Mouse (Mus musculus) neural tube, embryonic 15.5 days (tissue): ENCODE data around the gene Mreg. TPM values are rescaled to one million over a fixed set of nuclear protein-coding genes. Genes with fewer than 3 reads are reported as not detected.
A peak's percentile ranks its signal among the peaks of the same experiment; 100 is the strongest.

Experiments
- ATAC-seq: fragments of 200-750 bp; cut with Nextera tagmentation; 2 replicates; pipeline ENCODE4 v1.8.0; 2017; ENCODE audit warnings: mild to moderate bottlenecking, moderate TSS enrichment, moderate library complexity; ENCODE audit not compliant: low FRiP score
- H3K27ac ChIP-seq: fragments of 300-500 bp; sonication (generic); replicated peaks from 2 replicates; pipeline ENCODE4 v1.5.1; 2015; ENCODE audit warnings: mild to moderate bottlenecking, inconsistent platforms
- H3K27me3 ChIP-seq: fragments of 300-500 bp; sonication (generic); replicated peaks from 2 replicates; pipeline ENCODE4 v1.6.1; 2015; ENCODE audit warnings: inconsistent platforms
- H3K36me3 ChIP-seq: fragments of 300-500 bp; sonication (generic); 2 replicates; pipeline ENCODE4 v1.6.1; 2015; ENCODE audit warnings: inconsistent platforms
- H3K4me1 ChIP-seq: fragments of 300-500 bp; sonication (generic); 2 replicates; pipeline ENCODE4 v1.6.1; 2015; ENCODE audit warnings: inconsistent platforms
- H3K4me2 ChIP-seq: fragments of 300-500 bp; sonication (generic); 2 replicates; pipeline ENCODE4 v1.6.1; 2015; ENCODE audit warnings: inconsistent platforms, mild to moderate bottlenecking, moderate library complexity
- H3K4me3 ChIP-seq: fragments of 300-500 bp; sonication (generic); replicated peaks from 2 replicates; pipeline ENCODE4 v1.5.1; 2015; ENCODE audit warnings: mild to moderate bottlenecking, inconsistent platforms
- H3K9ac ChIP-seq: fragments of 300-500 bp; sonication (generic); replicated peaks from 2 replicates; pipeline ENCODE4 v1.6.1; 2015; ENCODE audit warnings: mild to moderate bottlenecking, inconsistent platforms
- H3K9me3 ChIP-seq: fragments of 300-500 bp; sonication (generic); replicated peaks from 2 replicates; pipeline ENCODE4 v1.6.1; 2016; ENCODE audit warnings: inconsistent platforms
- WGBS: fragments of 180-500 bp; shearing (Covaris S2); methylation state at CpG from one replicate; pipeline ENCODE4 v1.1.7; 2015; ENCODE audit warnings: mixed read lengths; 5-methylcytosine and 5-hydroxymethylcytosine counted together
- polyA plus RNA-seq: library from polyadenylated mRNA; unstranded; fragments of >200 nt; fragmentation: Nextera tagmentation; extraction: Ambion mirVana; gene quantifications from 2 replicates; pipeline ENCODE4 v1.2.1, GENCODE M21; 2015

Mreg gene
- polyA plus RNA-seq, 1 experiment from 2014 or later, result 2.9 TPM

DNA sequence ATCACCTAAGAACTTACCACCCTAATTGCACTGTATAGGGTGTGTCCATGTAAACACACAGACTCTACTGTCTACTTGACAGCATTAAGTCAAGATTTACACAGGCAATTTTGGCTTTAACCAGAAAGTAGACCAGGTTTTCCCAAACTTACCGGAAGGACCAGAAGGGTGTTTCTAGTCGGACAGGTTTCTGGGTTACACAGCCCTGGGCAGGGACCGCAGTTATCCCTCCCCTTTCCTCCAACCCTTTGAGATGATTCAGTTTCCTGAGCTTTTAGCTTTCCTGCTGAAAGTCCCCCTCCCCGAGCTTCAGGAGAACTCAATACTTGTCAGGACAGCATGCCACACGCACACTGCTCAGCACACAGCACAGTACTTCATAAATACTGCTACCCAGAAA lies 26.0 kb downstream of the Mreg start:
- peaks cover 18% of the 10 kb centered on the region for H3K4me1 ChIP-seq
- WGBS, result 92% methylated on average over 5 of the region's 5 CpGs
- ATAC-seq, result no peak
- H3K9me3 ChIP-seq, result no peaks in the 10 kb centered on the region
- H3K4me2 ChIP-seq, result no peak overlapping the region
- H3K27me3 ChIP-seq, result no peaks in the 10 kb centered on the region
- no peak overlapping the region for H3K4me3 ChIP-seq
- no peaks in the 10 kb centered on the region for H3K36me3 ChIP-seq
- H3K9ac ChIP-seq, result no peak overlapping the region
- H3K27ac ChIP-seq, result no peak overlapping the region

DNA sequence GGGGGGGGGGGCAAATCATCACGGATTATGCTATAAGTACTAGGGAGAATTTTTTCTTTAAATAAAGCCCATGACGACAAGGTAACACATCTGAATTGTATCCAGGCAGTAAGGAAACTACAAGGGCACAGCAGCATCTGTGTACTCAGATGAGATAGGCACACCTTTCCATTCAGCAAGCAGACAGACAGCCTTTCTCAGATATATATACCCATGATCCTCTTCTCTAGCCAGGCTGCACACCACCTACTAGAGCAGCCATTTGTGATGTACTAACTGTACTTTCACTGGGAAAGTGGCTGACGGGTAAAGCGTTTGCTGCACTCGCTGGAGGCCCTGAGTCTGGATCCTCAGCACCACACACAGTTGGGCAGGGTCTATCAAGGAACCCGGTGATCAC lies 28.6 kb downstream of the Mreg start:
- H3K9ac ChIP-seq, result no peak overlapping the region
- 55% methylated on average over 6 of the region's 6 CpGs for WGBS
- no peak overlapping the region for H3K27ac ChIP-seq

DNA sequence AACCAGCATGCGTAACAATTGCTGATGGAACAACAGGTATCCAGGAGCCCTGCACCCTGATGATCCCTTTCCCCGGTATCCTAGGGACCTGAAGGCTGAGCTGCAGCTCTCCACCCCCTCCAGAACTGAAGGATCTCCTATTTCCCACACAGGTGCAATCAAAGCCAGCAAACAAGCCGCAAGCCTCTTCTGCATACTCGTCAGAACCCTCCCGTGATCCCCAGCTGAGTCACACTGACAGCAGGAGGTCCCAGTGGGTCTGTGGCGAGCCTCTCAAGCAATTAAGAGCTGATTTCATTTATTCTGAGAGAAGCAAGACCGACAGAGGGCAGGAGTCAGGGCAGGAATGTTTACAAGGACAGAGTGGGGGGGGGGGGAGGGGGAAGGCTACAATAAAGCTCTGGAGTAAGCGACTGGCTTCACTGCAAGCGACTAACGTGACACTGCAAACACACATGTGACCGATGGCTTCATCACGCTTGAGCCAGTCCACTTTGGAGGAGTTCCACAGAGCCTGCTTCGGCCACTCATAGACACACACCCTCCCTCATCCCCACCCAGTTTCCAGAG lies 29.1 kb downstream of the Mreg start:
- 7% methylated on average over 12 of the region's 13 CpGs for WGBS
- Histone ChIP-seq H3K27ac (no peak overlapping the region), H3K27me3 (no peaks in the 10 kb centered on the region), H3K4me3 (peak overlapping the region; percentile 15; the same call in 1 of the 2 replicates), H3K4me1 (peaks cover 13% of the 10 kb centered on the region), H3K9ac (no peak overlapping the region), H3K9me3 (no peaks in the 10 kb centered on the region), H3K4me2 (peak overlapping the region; percentile 54), H3K36me3 (no peaks in the 10 kb centered on the region)
- peak; percentile 58 for ATAC-seq

More for the DNA sequence above, 28.6 kb downstream of the Mreg start:
- no peaks in the 10 kb centered on the region for H3K9me3 ChIP-seq
- H3K4me1 ChIP-seq, result peaks cover 18% of the 10 kb centered on the region
- peak overlapping the region; percentile 54 for H3K4me2 ChIP-seq
- H3K36me3 ChIP-seq, result no peaks in the 10 kb centered on the region
- H3K27me3 ChIP-seq, result no peaks in the 10 kb centered on the region
- H3K4me3 ChIP-seq, result 0 out of 2 replicates have a peak overlapping the region, but pooled peaks have one; percentile 15
- peak; percentile 25; the same call in 1 of the 2 replicates for ATAC-seq

DNA sequence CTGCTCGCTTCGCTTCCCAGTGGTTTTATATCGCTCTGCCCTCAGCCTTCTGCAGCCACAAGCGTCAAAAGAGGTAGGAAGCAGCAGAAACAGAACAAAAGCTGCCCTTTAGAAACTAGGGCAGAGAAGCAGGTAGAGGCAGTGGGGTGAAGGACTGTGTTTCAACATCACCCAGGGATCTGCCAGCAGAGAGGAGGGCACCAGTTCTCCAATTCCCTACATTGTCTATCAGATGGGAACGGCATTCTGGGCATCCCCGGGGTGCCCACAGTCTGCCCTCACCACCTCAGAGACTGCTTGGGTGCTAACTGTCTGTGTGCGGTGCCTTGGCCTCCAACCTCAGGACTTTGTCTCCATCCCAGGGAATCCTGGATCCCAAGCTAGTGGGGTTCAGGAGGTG lies 32.2 kb downstream of the Mreg start:
- Histone ChIP-seq H3K4me3 (no peak overlapping the region), H3K36me3 (no peaks in the 10 kb centered on the region), H3K4me2 (no peak overlapping the region), H3K9me3 (no peaks in the 10 kb centered on the region), H3K27ac (no peak overlapping the region), H3K9ac (no peak overlapping the region), H3K4me1 (peaks cover 11% of the 10 kb centered on the region), H3K27me3 (no peaks in the 10 kb centered on the region)
- WGBS, result 87% methylated on average over 7 of the region's 7 CpGs
- ATAC-seq, result no peak

DNA sequence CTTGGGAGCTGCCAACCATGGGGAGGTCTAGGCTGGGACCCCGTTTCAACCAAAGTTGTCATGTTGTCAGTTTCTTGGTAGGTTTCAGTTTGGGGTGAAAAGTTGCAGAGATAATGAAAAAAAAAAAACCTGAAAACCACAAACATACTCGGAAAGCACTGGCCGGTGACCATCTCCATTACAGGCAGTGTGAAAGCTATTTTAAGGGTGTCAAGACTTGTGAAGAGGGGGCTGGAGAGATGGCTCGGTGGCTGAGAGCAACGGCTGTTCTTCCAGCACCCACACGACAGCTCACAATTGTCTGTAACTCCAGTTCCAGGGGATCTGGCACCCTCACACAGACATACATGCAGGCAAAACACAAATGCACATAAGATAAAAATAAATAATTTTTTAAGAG lies 35.9 kb downstream of the Mreg start:
- Histone ChIP-seq H3K4me3 (no peak overlapping the region), H3K4me1 (no peaks in the 10 kb centered on the region), H3K9ac (no peak overlapping the region), H3K27ac (no peak overlapping the region), H3K4me2 (no peak overlapping the region), H3K27me3 (no peaks in the 10 kb centered on the region), H3K36me3 (no peaks in the 10 kb centered on the region), H3K9me3 (no peaks in the 10 kb centered on the region)
- ATAC-seq, result no peak
- WGBS, result 83% methylated on average over 6 of the region's 6 CpGs

DNA sequence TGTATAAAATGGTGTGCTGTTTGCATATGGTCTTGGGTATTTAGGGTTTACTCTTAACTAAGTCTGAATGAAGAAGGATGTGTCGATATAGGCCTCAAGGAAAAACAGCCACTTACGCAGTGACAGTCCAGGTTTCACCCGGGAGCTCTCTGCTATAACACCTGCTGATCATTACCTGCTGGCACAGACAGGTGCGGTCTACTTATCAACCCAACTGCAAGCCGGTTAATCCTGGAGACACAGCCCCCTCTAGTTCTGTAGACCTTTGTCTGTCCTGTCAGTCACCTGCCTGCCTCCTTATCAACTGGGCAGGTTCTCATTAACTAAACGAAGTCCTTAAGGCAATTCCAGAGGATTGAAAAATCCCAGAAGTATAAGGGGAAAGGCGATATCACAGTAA lies 37.9 kb downstream of the Mreg start:
- H3K4me1 ChIP-seq, result no peaks in the 10 kb centered on the region
- no peak for ATAC-seq
- 87% methylated on average over 7 of the region's 7 CpGs for WGBS

DNA sequence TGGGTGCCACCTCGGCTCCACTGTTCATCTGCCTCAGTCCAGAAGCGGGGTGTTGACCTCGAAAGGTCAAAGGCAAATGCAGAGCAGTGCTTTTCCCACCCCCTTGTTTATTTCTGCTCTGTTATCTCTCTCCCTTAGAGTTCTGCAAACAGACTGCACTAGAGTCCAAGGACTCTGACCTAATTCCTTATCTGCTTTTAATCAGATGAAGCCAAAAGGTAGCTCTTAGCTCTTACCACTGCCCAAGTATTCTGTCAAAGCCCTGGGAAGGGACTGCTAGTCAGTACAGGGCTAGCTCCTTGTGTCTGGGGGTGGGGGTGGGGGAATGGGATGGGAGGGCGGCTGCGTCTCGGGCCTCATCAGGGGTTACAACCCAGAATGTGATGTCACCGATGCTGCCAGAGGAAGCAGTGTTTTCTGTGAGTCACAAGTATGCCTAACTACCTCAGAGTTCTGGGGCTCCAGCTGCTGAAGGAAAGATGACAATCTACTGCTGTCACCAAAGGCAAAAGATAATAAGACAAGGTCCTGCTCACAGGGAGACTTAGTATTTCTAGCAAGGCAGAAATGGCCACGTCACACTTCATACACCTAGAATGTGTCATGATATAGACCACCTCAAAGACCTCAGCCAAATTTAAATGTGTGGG lies 38.6 kb downstream of the Mreg start:
- H3K36me3 ChIP-seq, result no peaks in the 10 kb centered on the region

More for the DNA sequence above, 37.9 kb downstream of the Mreg start:
- Histone ChIP-seq H3K4me3 (no peak overlapping the region), H3K27ac (no peak overlapping the region), H3K36me3 (no peaks in the 10 kb centered on the region), H3K27me3 (no peaks in the 10 kb centered on the region), H3K9me3 (no peaks in the 10 kb centered on the region), H3K4me2 (no peak overlapping the region), H3K9ac (no peak overlapping the region)

DNA sequence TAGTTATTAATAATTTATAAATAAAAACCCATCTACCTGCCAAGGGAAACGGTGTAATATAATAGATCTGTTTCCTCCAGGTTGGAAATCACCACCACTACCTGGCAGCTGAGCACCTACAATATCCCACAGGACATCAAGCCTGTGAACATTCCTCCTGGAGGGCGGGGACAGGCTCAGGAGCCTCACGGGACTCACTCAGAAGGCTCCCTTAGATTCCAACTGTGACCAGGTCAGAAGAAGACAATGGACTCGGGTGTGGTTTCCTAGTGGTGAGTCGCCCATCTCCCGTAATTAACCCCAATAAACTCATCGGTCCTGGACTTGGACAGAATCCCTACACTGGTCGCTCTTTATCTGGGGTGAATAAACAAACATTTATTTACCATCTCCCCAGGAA lies 39.3 kb downstream of the Mreg start:
- Histone ChIP-seq H3K9me3 (no peaks in the 10 kb centered on the region), H3K27me3 (no peaks in the 10 kb centered on the region), H3K9ac (no peak overlapping the region), H3K4me3 (no peak overlapping the region), H3K4me2 (no peak overlapping the region), H3K36me3 (no peaks in the 10 kb centered on the region), H3K4me1 (no peaks in the 10 kb centered on the region), H3K27ac (no peak overlapping the region)
- no peak for ATAC-seq
- WGBS, result 63% methylated on average over 8 of the region's 8 CpGs

More for the DNA sequence above, 38.6 kb downstream of the Mreg start:
- Histone ChIP-seq H3K27ac (no peak overlapping the region), H3K4me2 (no peak overlapping the region), H3K9me3 (no peaks in the 10 kb centered on the region), H3K4me3 (no peak overlapping the region), H3K4me1 (no peaks in the 10 kb centered on the region), H3K9ac (no peak overlapping the region), H3K27me3 (no peaks in the 10 kb centered on the region)
- 59% methylated on average over 8 of the region's 8 CpGs for WGBS
- ATAC-seq, result no peak

DNA sequence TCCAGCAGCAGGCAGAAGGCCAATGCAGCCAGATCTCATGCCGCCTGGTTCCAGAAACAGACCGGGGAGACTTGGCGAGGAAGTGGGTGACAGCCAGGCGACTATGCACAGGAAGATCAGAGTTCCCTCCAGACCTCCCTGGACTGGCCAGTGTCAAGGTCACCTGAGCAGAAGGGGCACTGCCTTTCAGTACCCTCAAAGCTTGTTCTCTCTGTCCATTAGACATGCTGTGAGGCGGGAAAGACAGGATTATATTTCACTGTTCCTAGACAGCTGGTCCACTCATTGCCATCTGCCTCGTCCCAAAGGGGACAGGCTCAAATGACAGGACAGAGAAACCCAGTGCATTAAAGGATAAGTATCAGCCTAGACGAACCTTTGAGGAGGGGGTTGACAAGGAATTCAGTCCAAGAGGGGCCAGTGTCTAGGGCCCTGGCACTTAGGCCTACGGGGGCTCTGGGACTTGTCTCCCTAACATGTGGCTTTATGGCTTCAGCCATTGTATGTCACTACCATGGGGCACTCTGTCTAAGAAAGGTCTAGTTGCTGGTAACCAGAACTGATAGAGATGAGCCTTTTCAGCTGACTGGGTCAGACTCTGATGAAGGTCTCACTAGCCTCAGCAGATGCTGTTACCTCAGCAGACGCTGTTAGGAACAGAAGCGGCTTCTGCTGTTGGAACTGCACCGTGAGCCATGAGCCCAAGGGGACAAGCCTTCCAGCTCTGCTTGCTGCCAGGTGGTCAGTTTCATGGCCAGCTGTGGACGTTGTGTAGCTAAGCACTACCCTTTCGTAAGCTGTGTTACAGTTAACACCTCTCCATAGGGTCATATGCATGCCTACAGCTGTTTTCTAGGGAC lies 40.9 kb downstream of the Mreg start:
- no peak overlapping the region for H3K4me2 ChIP-seq
- H3K27me3 ChIP-seq, result no peaks in the 10 kb centered on the region
- no peak overlapping the region for H3K4me3 ChIP-seq
- no peaks in the 10 kb centered on the region for H3K36me3 ChIP-seq
- ATAC-seq, result no peak
- no peaks in the 10 kb centered on the region for H3K4me1 ChIP-seq
- no peak overlapping the region for H3K9ac ChIP-seq
- 64% methylated on average over 13 of the region's 13 CpGs for WGBS
- no peaks in the 10 kb centered on the region for H3K9me3 ChIP-seq
- no peak overlapping the region for H3K27ac ChIP-seq

DNA sequence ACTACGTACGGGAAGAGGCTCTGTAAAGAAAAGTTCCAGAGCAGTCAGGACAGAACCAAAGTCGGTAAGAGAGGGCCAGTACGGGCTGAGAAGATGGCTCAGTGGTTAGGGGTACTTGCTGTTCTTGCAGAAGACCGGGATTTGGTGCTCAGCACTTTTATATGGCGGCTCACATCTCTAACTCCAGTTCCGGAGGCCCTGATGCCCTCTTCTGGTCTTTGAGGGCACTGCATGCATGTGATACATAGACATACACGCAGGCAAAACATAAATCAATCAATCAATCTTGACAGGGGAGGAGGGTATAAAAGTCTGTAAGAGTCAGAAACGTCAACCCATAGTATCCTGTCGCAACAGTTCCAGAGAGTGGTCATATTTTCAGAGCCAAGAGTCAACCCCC lies 45.1 kb downstream of the Mreg start:
- Histone ChIP-seq H3K27me3 (no peaks in the 10 kb centered on the region), H3K9ac (no peak overlapping the region), H3K27ac (no peak overlapping the region), H3K4me1 (no peaks in the 10 kb centered on the region), H3K4me2 (no peak overlapping the region), H3K4me3 (no peak overlapping the region), H3K9me3 (no peaks in the 10 kb centered on the region), H3K36me3 (no peaks in the 10 kb centered on the region)
- WGBS, result 95% methylated on average over 10 of the region's 10 CpGs
- no peak for ATAC-seq

DNA sequence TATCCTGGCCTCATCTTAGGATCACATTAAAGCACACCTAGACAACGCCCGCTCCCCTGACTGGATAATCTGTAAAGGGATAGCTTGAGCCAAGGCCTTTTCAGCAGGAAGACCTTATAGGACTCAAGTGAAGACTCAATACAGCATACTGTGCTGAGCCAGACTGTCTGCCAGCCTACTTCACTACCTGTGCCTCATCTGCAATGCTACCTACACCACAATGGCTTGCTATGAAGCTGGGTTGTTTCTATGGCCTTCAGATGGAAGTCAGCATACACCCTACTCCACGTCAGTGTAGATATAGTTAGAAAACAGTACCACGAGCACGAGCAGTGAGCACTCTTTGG lies 45.7 kb downstream of the Mreg start:
- no peak overlapping the region for H3K4me2 ChIP-seq
- H3K36me3 ChIP-seq, result no peaks in the 10 kb centered on the region
- no peaks in the 10 kb centered on the region for H3K4me1 ChIP-seq
- WGBS, result 98% methylated on average over 5 of the region's 5 CpGs
- no peak overlapping the region for H3K27ac ChIP-seq
- no peak for ATAC-seq
- no peak overlapping the region for H3K9ac ChIP-seq
- no peak overlapping the region for H3K4me3 ChIP-seq
- H3K27me3 ChIP-seq, result no peaks in the 10 kb centered on the region
- no peaks in the 10 kb centered on the region for H3K9me3 ChIP-seq
